Mouse (Mus musculus): ENCODE measurements around the gene Mmp7.

Gene Mmp7

GRCm38 (mm10) chr9:7744156-7744555 is 52.3 kb downstream of the Mmp7 start:
- DNase-seq (ENCODE audit: low spot score in 2 of 2): no peak

DNA sequence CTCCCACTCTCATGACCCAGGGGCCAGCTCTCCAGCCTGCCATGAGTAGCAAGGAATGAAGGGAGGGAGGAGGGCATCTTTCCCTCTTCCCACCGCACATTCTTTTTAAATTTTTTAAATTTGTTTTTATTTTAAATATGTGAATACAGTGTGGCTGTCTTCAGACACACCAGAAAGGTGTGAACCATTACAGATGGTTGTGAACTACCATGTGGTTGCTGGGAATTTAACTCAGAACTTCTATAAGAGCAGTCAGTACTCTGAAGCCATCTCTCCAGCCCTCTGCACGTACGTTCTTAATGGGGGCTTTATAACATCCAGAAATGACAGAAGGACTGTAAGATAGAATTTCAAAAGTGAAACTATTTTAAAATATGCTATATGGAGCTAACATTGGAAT is 57.0 kb downstream of the Mmp7 start:
- no peak for DNase-seq (ENCODE audit: low spot score in 2 of 2)
